Mouse (Mus musculus) embryonic facial prominence, embryonic 14.5 days (tissue): ENCODE measurements at regions not wholly inside any gene's neighbourhood (a gene's known extent, or its start where the extent isn't known, plus 50 kb on each side); places are given as distances from the start of the nearest gene placed in this dataset.

Experiments
- ATAC-seq: fragments of 200-750 bp; cut with Nextera tagmentation; 2 replicates; pipeline ENCODE4 v1.8.0; 2017; ENCODE audit warnings: low read depth, moderate number of reproducible peaks, moderate TSS enrichment
- DNase-seq: peaks from one replicate; pipeline ENCODE4 v3.0.0-alpha.2; 2015; ENCODE audit warnings: low spot score
- H3K27ac ChIP-seq: fragments of 300-500 bp; sonication (generic); replicated peaks from 2 replicates; pipeline ENCODE4 v1.5.1; 2014; ENCODE audit warnings: low read depth, mild to moderate bottlenecking, low read length, moderate library complexity
- H3K27me3 ChIP-seq: fragments of 300-500 bp; sonication (generic); replicated peaks from 2 replicates; pipeline ENCODE4 v1.6.1; 2014; ENCODE audit warnings: low read length; ENCODE audit not compliant: control insufficient read depth, insufficient read depth
- H3K36me3 ChIP-seq: fragments of 300-500 bp; sonication (generic); 2 replicates; pipeline ENCODE4 v1.6.1; 2014; ENCODE audit warnings: low read length, mixed read lengths; ENCODE audit not compliant: control insufficient read depth, insufficient read depth
- H3K4me1 ChIP-seq: fragments of 300-500 bp; sonication (generic); 2 replicates; pipeline ENCODE4 v1.6.1; 2014; ENCODE audit warnings: antibody characterized with exemption, low read length; ENCODE audit not compliant: control insufficient read depth, insufficient read depth
- H3K4me2 ChIP-seq: fragments of 300-500 bp; sonication (generic); 2 replicates; pipeline ENCODE4 v1.6.1; 2014; ENCODE audit warnings: low read depth, mild to moderate bottlenecking, low read length, moderate library complexity, mixed read lengths
- H3K4me3 ChIP-seq: fragments of 300-500 bp; sonication (generic); 2 replicates; pipeline ENCODE4 v1.5.1; 2014; ENCODE audit warnings: low read depth, mild to moderate bottlenecking, low read length
- H3K9ac ChIP-seq: fragments of 300-500 bp; sonication (generic); 2 replicates; pipeline ENCODE4 v1.6.1; 2014; ENCODE audit warnings: low read depth, mild to moderate bottlenecking, low read length, moderate library complexity, mixed read lengths
- H3K9me3 ChIP-seq: fragments of 300-500 bp; sonication (generic); 2 replicates; pipeline ENCODE4 v1.6.1; 2016; ENCODE audit warnings: low read length; ENCODE audit not compliant: control insufficient read depth
- WGBS: fragments of 180-500 bp; shearing (Covaris S2); extraction: QIAGEN DNeasy Blood & Tissue Kit; methylation state at CpG from one replicate; pipeline ENCODE4 v1.1.7; 2014; 5-methylcytosine and 5-hydroxymethylcytosine counted together

DNA sequence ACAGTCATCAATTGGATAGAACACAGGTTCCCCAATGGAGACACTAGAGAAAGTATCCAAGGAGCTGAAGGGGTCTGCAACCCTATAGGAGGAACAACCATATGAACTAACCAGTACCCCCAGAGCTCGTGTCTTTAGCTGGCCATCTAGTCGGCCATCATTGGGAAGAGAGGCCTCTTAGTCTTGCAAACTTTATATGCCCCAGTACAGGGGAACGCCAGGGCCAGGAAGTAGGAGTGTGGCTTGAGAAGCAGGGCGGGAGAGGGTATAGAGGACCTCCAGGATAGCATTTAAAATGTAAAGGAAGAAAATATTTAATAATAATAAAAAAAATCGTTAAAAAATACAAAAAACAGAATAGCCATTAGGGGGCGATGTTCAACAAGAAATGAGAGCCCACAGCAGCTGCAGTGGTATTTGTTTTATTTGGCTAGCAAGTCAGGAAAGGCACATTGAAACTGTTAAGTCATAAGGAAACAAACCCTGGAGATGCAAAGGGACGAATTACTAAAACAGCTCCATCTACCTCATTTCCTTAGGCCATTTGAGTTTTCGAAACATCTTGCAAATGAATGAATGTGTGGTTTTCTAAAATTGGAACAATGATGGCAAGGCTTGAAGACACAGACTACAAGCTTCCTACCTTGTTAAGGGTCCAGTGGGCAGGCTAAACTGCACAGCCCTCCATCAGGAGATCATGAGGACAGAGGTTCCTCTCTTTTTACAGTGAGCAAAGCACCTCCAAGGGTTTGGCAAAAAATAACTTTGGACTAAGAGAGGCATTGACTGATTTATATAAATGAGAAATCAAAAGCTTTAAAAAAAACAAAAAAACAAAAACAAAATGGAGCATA, 350.7 kb upstream of the Rasa1 start:
- Histone ChIP-seq H3K4me3 (no peak overlapping the region), H3K4me2 (no peak overlapping the region; the same call in 1 of the 2 replicates), H3K9ac (no peak overlapping the region), H3K27me3 (no peaks in the 10 kb centered on the region), H3K27ac (no peak overlapping the region), H3K4me1 (no peaks in the 10 kb centered on the region), H3K36me3 (no peaks in the 10 kb centered on the region), H3K9me3 (no peaks in the 10 kb centered on the region)
- no peak for ATAC-seq
- peak; percentile 86 for DNase-seq
- WGBS, result 20% methylated on average over 8 of the region's 8 CpGs

DNA sequence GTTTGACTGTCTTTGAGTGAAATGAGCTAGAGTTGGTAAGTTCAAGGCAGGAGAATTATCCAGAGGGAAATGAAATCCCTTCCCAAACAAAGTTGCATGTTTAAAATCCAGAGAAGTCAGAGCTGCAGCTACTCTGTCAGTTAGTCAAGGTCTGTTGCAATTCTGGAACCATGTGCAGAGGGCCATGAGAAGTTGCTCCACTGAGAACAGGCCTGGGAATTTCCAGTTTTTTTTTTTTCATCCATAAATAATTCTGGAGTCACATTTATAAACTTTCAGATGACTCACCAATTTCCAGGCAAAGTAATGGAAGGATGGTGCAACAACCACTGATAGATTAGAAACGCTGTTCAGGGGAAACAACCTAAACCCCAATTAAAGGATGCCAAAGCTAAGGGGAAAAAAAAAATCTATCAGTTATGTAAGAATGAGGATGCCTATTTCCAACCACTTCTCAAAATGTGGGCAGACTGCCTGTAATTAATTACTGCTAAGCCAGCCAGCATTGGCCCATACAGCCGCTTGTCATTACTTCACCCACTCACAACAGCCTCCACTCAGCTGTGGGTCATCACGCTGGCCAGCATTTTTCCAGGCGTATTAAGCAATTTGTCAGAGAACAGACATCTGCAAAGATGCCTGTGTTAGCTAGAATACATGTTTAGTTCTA, 340.7 kb upstream of the Rasa1 start:
- ATAC-seq, result no peak
- WGBS, result 70% methylated on average over 4 of the region's 4 CpGs

More for the DNA sequence above, 340.7 kb upstream of the Rasa1 start:
- no peak overlapping the region for H3K27ac ChIP-seq
- H3K4me1 ChIP-seq, result no peaks in the 10 kb centered on the region
- no peak overlapping the region for H3K4me2 ChIP-seq
- no peaks in the 10 kb centered on the region for H3K27me3 ChIP-seq
- H3K4me3 ChIP-seq, result no peak overlapping the region
- H3K9me3 ChIP-seq, result no peaks in the 10 kb centered on the region
- no peaks in the 10 kb centered on the region for H3K36me3 ChIP-seq
- DNase-seq, result peak; percentile 7
- H3K9ac ChIP-seq, result no peak overlapping the region
